ENCODE assay signal across 8 mouse cellular contexts in the genomic region with DNA sequence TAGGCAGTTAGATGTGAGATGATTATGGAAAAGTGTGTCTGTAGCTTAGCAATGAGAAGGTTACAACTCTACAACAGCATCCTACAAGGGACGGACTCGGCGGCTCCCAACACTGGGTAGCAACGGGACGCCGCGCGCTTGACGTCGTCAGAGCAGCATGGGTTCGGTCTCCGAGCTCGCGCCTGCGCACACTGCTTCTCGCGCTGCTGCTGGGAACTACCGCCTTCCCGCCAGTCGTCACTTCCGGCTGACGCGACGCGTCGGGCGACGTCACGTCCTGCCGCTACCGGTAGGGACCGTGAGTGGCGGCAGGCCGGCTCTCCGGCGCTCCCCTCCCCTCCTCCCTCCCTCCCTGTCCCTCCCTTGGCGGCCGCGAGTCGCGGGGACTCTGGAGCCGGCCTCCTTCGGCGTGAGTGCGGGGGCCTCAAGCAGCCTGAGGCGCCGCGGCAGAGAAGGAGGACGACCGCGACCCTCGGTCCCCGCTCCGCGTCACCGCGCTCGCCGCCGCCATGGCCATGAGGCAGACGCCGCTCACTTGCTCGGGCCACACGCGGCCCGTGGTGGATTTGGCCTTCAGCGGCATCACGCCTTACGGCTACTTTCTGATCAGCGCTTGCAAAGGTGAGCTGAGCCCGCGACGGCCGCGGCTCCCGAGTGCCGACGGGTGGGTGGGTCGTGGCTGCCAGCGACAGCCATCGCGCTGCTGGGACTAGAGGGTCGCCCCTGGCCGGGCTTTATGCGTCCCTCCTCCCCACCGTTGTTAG. TPM values are rescaled to one million over a fixed set of nuclear protein-coding genes. Genes with fewer than 3 reads are reported as not detected.
DNase-seq lines count a peak whose midpoint lies in the region; ATAC-seq lines count a peak whose summit lies in the region.

A gene (plus strand): TSS at position 233 of the 764 bp plus-strand sequence.

- peak; percentile 95 for DNase-seq in T-cell, adult 2 months (ENCODE audit: low spot score)
- peak; percentile 92 to 95 for DNase-seq in cerebellum, postnatal 36 days
- peak; percentile 92 for DNase-seq in gastrocnemius, adult 18-20 months (ENCODE audit: low spot score)
- peak; percentile 93 to 96 for DNase-seq in left cerebral cortex, adult 18-20 months (ENCODE audit: low spot score in 2 of 2)
- DNase-seq in right cerebral cortex, adult 18-20 months = peak; percentile 96
- peak; percentile 77 for DNase-seq in urinary bladder, postnatal 10 days (ENCODE audit: low spot score)

- no peaks in the 10 kb centered on the region for H3K27me3 ChIP-seq in hindbrain, embryonic 16.5 days (replicated peaks; ENCODE audit: control insufficient read depth, insufficient read depth, low read length)

- peaks cover 16% of the 10 kb centered on the region for H3K4me1 ChIP-seq in hindbrain, embryonic 16.5 days (ENCODE audit: control insufficient read depth, insufficient read depth, low read depth, low read length)

- H3K9me3 ChIP-seq in hindbrain, embryonic 16.5 days (ENCODE audit: control insufficient read depth, low read length) = no peaks in the 10 kb centered on the region

- H3K36me3 ChIP-seq in hindbrain, embryonic 16.5 days (ENCODE audit: control insufficient read depth, insufficient read depth, low read length) = peaks cover 8% of the 10 kb centered on the region
- H3K36me3 ChIP-seq in macrophage (ENCODE audit: inconsistent target) = peaks cover 15% of the 10 kb centered on the region

- peak within 1 kb of the TSS; percentile 87 for H3K4me2 ChIP-seq in hindbrain, embryonic 16.5 days (ENCODE audit: low read length)

- peaks cover 46% of the 10 kb centered on the region for H3K79me2 ChIP-seq in macrophage (ENCODE audit: inconsistent target)

- peak within 1 kb of the TSS; percentile 81 for H3K27ac ChIP-seq in hindbrain, embryonic 16.5 days (ENCODE audit: low read depth, low read length)
- peak within 1 kb of the TSS; percentile 37 for H3K27ac ChIP-seq in macrophage

- H3K9ac ChIP-seq in hindbrain, embryonic 16.5 days (ENCODE audit: low read depth, low read length) = peak within 1 kb of the TSS; percentile 90

- ATAC-seq in hindbrain, embryonic 16.5 days = peak; percentile 98

- WGBS in hindbrain, embryonic 16.5 days = under 1% methylated on average over 80 of the region's 86 CpGs
- under 1% methylated on average over 79 of the region's 86 CpGs for WGBS in macrophage (ENCODE audit: missing documents)

- peak within 1 kb of the TSS; percentile 97 for H3K4me3 ChIP-seq in hindbrain, embryonic 16.5 days (ENCODE audit: low read length)
- peak within 1 kb of the TSS; percentile 56 for H3K4me3 ChIP-seq in macrophage (ENCODE audit: inconsistent target)

RNA-seq across cellular contexts. Expression of the gene that starts here (rescaled TPM):
- total RNA-seq in gastrocnemius, adult 18-20 months (2021) = 10 to 100 TPM; 85.4 to 87.0 TPM
- polyA plus RNA-seq in hindbrain, embryonic 16.5 days (2015; fragmentation: Nextera tagmentation; extraction: Ambion mirVana) = 154 and 159 TPM in 2 replicates
- total RNA-seq in left cerebral cortex, adult 18-20 months (2021) = 100 to 1,000 TPM; 112 to 119 TPM
- 10 to 100 TPM; 21.5 to 59.1 (median 32.7) TPM for total RNA-seq in macrophage (2018; cell fraction: chromatin; rRNA removed)
- total RNA-seq in macrophage (2018; cell fraction: cytosol; rRNA removed) = 10 to 100 TPM; 52.4 to 69.7 (median 61.9) TPM
- 10 to 100 TPM; 19.3 to 57.1 (median 31.0) TPM for total RNA-seq in macrophage (2018; cell fraction: nucleus; rRNA removed)
- 46.3 to 99.6 TPM (median 67.4 TPM) in 3 replicates for polyA plus RNA-seq in macrophage (2018)

Comparison
In these comparisons a context has a peak if more than half of its experiments do, and no peak if none do; other contexts are left out.
1. Peak in every context shown above with its lines: DNase-seq, ATAC-seq, H3K4me3 ChIP-seq and H3K27ac ChIP-seq.